Mouse (Mus musculus): ENCODE results near the gene Xpnpep3. TPM values are rescaled to one million over a fixed set of nuclear protein-coding genes. Genes with fewer than 3 reads are reported as not detected.

The Xpnpep3 gene
- total RNA-seq (2023; ENCODE audit: inconsistent age), result 12.4 to 17.8 TPM (median 14.9 TPM) in 4 replicates

GRCm38 (mm10) chr15:81399638-81400315 lies at the start of gene Xpnpep3, which contains the start of gene St13:
Gene Xpnpep3, plus strand, starts transcription at chr15:81400138.
Gene St13, minus strand, starts transcription at chr15:81400077.

GRCm38 (mm10) chr15:81360345-81361021 lies 39.5 kb upstream of the Xpnpep3 start, which contains the start of gene Slc25a17:
Gene Slc25a17, minus strand, starts transcription at chr15:81360812.

GRCm38 (mm10) chr15:81408199-81408598 lies 8.3 kb downstream of the Xpnpep3 start, which contains the start of gene Dnajb7:
Gene Dnajb7, minus strand, starts transcription at chr15:81408299.

GRCm38 (mm10) chr15:81465901-81466737 lies 66.2 kb downstream of the Xpnpep3 start, which contains the start of gene Rbx1:
Gene Rbx1, plus strand, starts transcription at chr15:81466296.

Other genes starting within 250 kb of the Xpnpep3 start
- 123 to 131 TPM (median 126 TPM) in 4 replicates for gene Mrtfa, start 209.4 kb upstream of the Xpnpep3 start, total RNA-seq (2023; ENCODE audit: inconsistent age)
- gene Mchr1, start 164.6 kb upstream of the Xpnpep3 start, total RNA-seq (2023; ENCODE audit: inconsistent age), result not detected in 4 replicates
- gene Slc25a17, start 39.3 kb upstream of the Xpnpep3 start, total RNA-seq (2023; ENCODE audit: inconsistent age), result 36.3 to 38.7 TPM (median 36.8 TPM) in 4 replicates
- gene St13, start 61 bp upstream of the Xpnpep3 start, total RNA-seq (2023; ENCODE audit: inconsistent age), result 89.2 to 124 TPM (median 109 TPM) in 4 replicates
- not detected in 4 replicates for gene Dnajb7, start 8.2 kb downstream of the Xpnpep3 start, total RNA-seq (2023; ENCODE audit: inconsistent age)
- gene Rbx1, start 66.2 kb downstream of the Xpnpep3 start, total RNA-seq (2023; ENCODE audit: inconsistent age), result 91.6 to 111 TPM (median 100.0 TPM) in 4 replicates
- 185 to 201 TPM (median 193 TPM) in 4 replicates for gene Ep300, start 185.2 kb downstream of the Xpnpep3 start, total RNA-seq (2023; ENCODE audit: inconsistent age)